Mouse (Mus musculus): ENCODE measurements around the gene Hrc. TPM values are rescaled to one million over a fixed set of nuclear protein-coding genes. Genes with fewer than 3 reads are reported as not detected.

The Hrc gene
- polyA plus RNA-seq, 1 experiment: 0.42 TPM

GRCm38 (mm10) chr7:45366652-45367019, 31.5 kb downstream of the Hrc start, which contains the start of gene Ppfia3:
Gene Ppfia3, minus strand, starts transcription at chr7:45367019.
- DNase-seq (ENCODE audit: low read depth): no peak

GRCm38 (mm10) chr7:45367020-45367880, 32.2 kb downstream of the Hrc start:
- peak; percentile 38 for DNase-seq (ENCODE audit: low read depth)

- no peak for DNase-seq (ENCODE audit: low read depth)
Observed at GRCm38 (mm10) chr7:45368178-45368577, 33.1 kb downstream of the Hrc start.

GRCm38 (mm10) chr7:45369022-45369745, 34.1 kb downstream of the Hrc start:
- DNase-seq (ENCODE audit: low read depth): no peak

DNA sequence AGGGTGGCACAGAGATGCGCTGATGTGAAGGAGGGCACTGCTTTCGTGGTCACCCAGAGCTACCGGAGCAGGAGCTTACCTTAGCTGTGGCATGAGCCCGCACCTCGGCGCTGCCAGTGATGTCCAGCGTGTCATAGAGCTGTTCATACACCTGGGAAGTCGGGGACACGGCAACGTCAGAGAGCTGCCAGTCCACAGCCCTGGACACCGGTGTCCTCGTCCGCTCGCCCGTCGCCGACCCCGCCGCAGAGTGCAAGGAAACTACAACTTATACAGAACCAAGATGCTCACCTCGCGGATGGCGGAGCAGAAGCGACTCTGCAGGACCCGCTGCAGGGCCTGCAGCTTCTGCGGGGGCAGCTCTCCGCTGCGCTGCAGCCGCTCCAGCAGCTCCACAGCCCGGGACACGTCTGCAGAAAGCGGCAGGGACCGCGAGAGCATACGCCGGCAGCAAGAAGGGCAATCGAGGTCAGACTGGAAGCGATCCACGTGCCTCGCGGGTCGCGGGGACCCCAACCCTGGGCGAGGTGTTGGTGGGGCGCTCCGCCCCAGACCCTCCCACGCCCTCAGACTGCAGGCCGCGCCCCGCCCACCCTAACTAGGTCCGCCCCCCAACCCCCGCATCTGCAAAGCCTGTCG, 34.9 kb downstream of the Hrc start:
- DNase-seq (ENCODE audit: low read depth): no peak

- DNase-seq (ENCODE audit: low read depth): peak; percentile 34
Observed at GRCm38 (mm10) chr7:45370475-45371311, 35.6 kb downstream of the Hrc start, which contains the start of gene Lin7b. Gene Lin7b, minus strand, starts transcription at chr7:45370583.

- no peak for DNase-seq (ENCODE audit: low read depth)
Observed at GRCm38 (mm10) chr7:45372371-45372770, 37.3 kb downstream of the Hrc start.

GRCm38 (mm10) chr7:45374620-45375019, 39.5 kb downstream of the Hrc start:
- no peak for DNase-seq (ENCODE audit: low read depth)

DNA sequence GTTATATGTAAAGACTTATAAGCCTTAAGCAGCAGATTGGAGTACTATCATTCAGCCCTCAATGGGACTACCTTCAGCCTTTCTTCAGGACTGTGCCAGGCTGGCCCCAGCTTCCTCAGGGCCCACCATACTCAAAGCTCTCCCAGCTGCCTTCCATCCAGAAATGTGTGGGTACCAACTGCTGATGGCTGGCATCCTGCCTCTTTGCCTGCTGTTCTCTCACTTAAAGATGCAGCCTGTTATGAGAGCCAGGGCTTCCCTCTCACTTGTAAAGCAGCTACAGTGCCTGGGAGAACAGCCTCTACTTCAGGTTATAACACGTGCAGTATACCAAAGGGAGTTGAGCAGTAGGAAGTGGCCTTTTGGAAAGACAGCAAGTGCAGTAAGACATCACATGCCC, 41.0 kb downstream of the Hrc start:
- no peak for DNase-seq (ENCODE audit: low read depth)

GRCm38 (mm10) chr7:45386077-45386476, 51.0 kb downstream of the Hrc start:
- no peak for DNase-seq (ENCODE audit: low read depth)

Other genes with a start within 250 kb of the Hrc start
- 112 and 116 TPM in 2 replicates for gene Rcn3, start 243.1 kb upstream of the Hrc start, polyA plus RNA-seq (2012; rRNA removed)
- 152 and 158 TPM in 2 replicates for gene Fcgrt, start 231.4 kb upstream of the Hrc start, polyA plus RNA-seq (2012; rRNA removed)
- 218 and 429 TPM in 2 replicates for gene Rps11, start 210.9 kb upstream of the Hrc start, polyA plus RNA-seq (2012; rRNA removed)
- gene Rpl13a, start 206.5 kb upstream of the Hrc start, polyA plus RNA-seq (2012; rRNA removed): 2,573 and 2,702 TPM in 2 replicates
- gene Gm45713, start 199.1 kb upstream of the Hrc start, polyA plus RNA-seq (2012; rRNA removed): 3.6 and 5.6 TPM in 2 replicates
- gene Flt3l, start 198.9 kb upstream of the Hrc start, polyA plus RNA-seq (2012; rRNA removed): 37.2 and 42.7 TPM in 2 replicates
- 52.4 and 58.1 TPM in 2 replicates for gene Pih1d1, start 181.0 kb upstream of the Hrc start, polyA plus RNA-seq (2012; rRNA removed)
- gene Aldh16a1, start 180.7 kb upstream of the Hrc start, polyA plus RNA-seq (2012; rRNA removed): 33.3 and 38.5 TPM in 2 replicates
- gene Slc17a7, start 171.3 kb upstream of the Hrc start, polyA plus RNA-seq (2012; rRNA removed): 0.86 and 0.95 TPM in 2 replicates
- gene Gfy, start 155.7 kb upstream of the Hrc start, polyA plus RNA-seq (2012; rRNA removed): not detected in 2 replicates
- gene Pth2, start 154.3 kb upstream of the Hrc start, polyA plus RNA-seq (2012; rRNA removed): not detected in 2 replicates
- 0.39 and 0.41 TPM in 2 replicates for gene Ccdc155, start 130.4 kb upstream of the Hrc start, polyA plus RNA-seq (2012; rRNA removed)
- 11.5 and 18.9 TPM in 2 replicates for gene Dkkl1, start 123.1 kb upstream of the Hrc start, polyA plus RNA-seq (2012; rRNA removed)
- 32.6 and 50.1 TPM in 2 replicates for gene Tead2, start 119.5 kb upstream of the Hrc start, polyA plus RNA-seq (2012; rRNA removed)
- gene Cd37, start 96.2 kb upstream of the Hrc start, polyA plus RNA-seq (2012; rRNA removed): 19.8 and 24.3 TPM in 2 replicates
- gene Slc6a16, start 94.2 kb upstream of the Hrc start, polyA plus RNA-seq (2012; rRNA removed): 0.32 and 0.46 TPM in 2 replicates
- gene Slc6a21, start 57.8 kb upstream of the Hrc start, polyA plus RNA-seq (2012; rRNA removed): 1.1 and 2.3 TPM in 2 replicates
- 41.6 and 48.8 TPM in 2 replicates for gene Trpm4, start 1.5 kb upstream of the Hrc start, polyA plus RNA-seq (2012; rRNA removed)
- 3.0 and 3.1 TPM in 2 replicates for gene Ppfia3, start 31.7 kb downstream of the Hrc start, polyA plus RNA-seq (2012; rRNA removed)
- 5.7 and 7.2 TPM in 2 replicates for gene Lin7b, start 35.3 kb downstream of the Hrc start, polyA plus RNA-seq (2012; rRNA removed)
- gene Snrnp70, start 60.5 kb downstream of the Hrc start, polyA plus RNA-seq (2012; rRNA removed): 216 and 217 TPM in 2 replicates
- 0.27 and 0.28 TPM in 2 replicates for gene Kcna7, start 70.4 kb downstream of the Hrc start, polyA plus RNA-seq (2012; rRNA removed)
- 1.8 and 2.6 TPM in 2 replicates for gene Ntf5, start 78.4 kb downstream of the Hrc start, polyA plus RNA-seq (2012; rRNA removed)
- 0.80 and 2.1 TPM in 2 replicates for gene Lhb, start 85.5 kb downstream of the Hrc start, polyA plus RNA-seq (2012; rRNA removed)
- 75.3 and 76.4 TPM in 2 replicates for gene Gys1, start 99.6 kb downstream of the Hrc start, polyA plus RNA-seq (2012; rRNA removed)
- gene Ruvbl2, start 102.8 kb downstream of the Hrc start, polyA plus RNA-seq (2012; rRNA removed): 46.0 and 47.8 TPM in 2 replicates
- 2,754 and 3,247 TPM in 2 replicates for gene Ftl1, start 124.6 kb downstream of the Hrc start, polyA plus RNA-seq (2012; rRNA removed)
- 92.8 and 104 TPM in 2 replicates for gene Bax, start 131.6 kb downstream of the Hrc start, polyA plus RNA-seq (2012; rRNA removed)
- 2.5 and 2.6 TPM in 2 replicates for gene Tulp2, start 146.6 kb downstream of the Hrc start, polyA plus RNA-seq (2012; rRNA removed)
- gene Gm45808, start 151.5 kb downstream of the Hrc start, polyA plus RNA-seq (2012; rRNA removed): 1.2 and 6.9 TPM in 2 replicates
- gene Dhdh, start 153.5 kb downstream of the Hrc start, polyA plus RNA-seq (2012; rRNA removed): 15.6 and 16.4 TPM in 2 replicates
- 540 and 702 TPM in 2 replicates for gene Nucb1, start 175.1 kb downstream of the Hrc start, polyA plus RNA-seq (2012; rRNA removed)
- 19.6 and 24.0 TPM in 2 replicates for gene Ppp1r15a, start 191.0 kb downstream of the Hrc start, polyA plus RNA-seq (2012; rRNA removed)
- gene Plekha4, start 191.0 kb downstream of the Hrc start, polyA plus RNA-seq (2012; rRNA removed): 13.5 and 13.9 TPM in 2 replicates
- 2.6 and 6.3 TPM in 2 replicates for gene Hsd17b14, start 219.6 kb downstream of the Hrc start, polyA plus RNA-seq (2012; rRNA removed)
- gene Bcat2, start 234.9 kb downstream of the Hrc start, polyA plus RNA-seq (2012; rRNA removed): 111 and 127 TPM in 2 replicates